Mouse (Mus musculus): Measurements from ENCODE around the gene Igf1r.
"Not testable (repeated sequence)": the region's sequence is repeated elsewhere in the genome, so short reads cannot be mapped to it uniquely, and the experiment has no call there.

The Igf1r gene

DNA sequence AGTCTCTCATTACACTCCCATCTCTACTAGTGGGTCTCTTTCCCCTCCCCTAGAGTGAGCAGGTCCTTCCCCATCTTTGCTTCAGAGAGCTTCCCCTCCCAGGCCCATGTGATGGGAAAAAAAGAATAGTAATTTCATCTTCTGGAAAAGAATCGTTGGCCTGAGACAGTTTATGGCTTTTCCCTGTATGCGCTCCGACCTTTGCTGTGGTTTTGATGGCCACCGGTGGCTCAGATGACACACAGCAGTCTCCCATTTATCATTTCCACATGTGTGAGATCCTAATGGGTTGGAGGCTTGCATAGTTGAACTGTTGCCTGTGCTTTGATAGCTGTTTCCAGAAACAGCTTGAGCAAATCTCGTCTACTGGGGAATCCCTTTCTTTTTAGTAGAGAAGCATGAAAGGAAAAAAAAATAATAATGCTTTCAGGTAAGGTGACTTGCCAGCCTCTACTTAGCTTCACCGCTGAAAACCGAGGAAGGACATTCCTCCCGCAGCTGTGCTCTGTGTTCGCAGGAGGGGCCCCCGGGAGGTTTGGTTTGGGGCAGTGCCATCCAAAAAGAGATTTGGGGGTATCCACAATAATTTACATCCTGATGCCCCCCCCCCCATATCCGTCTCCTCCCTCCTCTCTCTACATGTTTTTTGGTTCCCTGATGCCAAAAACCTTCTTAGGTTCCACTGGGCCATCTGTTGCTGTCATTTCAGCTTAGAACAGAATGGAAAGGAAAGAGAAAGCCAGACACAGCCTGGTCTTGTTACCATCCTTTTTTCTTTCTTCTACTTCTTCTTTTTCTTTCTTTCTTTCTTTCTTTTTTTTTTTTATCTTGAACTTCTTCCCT, 324.6 kb downstream of the Igf1r start:
- no peak for DNase-seq

DNA sequence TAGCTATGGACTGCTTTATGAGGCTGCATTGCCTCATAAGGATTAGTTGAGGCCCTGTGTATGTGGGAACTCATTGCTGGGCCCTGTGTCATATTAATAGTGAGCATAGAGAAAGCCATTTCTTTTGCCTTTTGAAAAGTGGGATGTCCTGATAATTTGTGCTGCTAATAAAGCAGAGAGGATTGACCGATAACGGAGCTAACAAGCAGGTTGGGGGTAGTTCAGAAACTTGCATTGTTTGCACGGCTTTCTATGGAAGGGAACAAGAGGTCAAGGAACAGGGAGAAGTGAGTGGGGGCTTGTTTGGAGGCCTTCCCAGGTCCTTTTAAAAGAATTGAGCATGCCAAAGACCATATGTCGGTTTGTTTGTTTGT, 325.3 kb downstream of the Igf1r start:
- no peak for DNase-seq

DNA sequence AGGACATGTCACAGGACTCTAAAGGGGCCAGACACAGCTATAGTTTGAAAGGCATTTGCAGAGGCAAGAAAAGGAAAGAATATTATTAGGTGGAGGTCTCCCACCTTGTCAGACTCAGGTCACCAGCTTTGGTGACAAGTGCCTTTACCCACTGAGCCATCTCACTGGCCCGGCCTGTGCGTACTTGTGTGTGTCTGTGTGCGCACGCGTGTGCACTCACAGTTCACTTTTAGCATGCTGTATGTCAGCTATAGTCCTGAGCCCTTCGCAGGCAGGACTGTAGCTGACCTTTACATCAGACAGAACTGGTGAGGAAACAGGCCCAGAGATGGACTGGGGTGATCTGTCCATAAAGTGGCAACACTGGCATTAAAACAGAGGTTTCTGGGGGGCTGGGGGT, 325.8 kb downstream of the Igf1r start:
- no peak for DNase-seq

DNA sequence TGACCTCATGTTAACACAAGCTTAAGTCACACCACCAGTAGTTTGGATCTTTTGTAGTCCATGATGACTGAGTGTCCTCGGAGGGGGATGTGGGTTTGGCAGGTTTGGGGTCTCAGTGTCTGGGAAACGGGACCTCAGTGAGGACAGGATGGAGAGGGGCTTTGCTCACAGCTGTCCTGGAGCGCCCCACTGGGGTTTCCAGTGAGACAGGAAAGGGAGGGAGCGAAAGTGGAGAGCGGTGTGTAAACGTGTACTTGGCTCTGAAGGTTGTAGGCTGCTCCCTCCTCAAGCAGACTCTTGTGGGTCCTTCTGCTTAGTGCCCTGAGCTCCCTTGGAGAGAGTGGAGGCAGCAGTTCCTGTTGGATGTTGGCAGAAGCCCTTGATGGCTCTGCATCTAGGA, 326.3 kb downstream of the Igf1r start:
- no peak for DNase-seq

DNA sequence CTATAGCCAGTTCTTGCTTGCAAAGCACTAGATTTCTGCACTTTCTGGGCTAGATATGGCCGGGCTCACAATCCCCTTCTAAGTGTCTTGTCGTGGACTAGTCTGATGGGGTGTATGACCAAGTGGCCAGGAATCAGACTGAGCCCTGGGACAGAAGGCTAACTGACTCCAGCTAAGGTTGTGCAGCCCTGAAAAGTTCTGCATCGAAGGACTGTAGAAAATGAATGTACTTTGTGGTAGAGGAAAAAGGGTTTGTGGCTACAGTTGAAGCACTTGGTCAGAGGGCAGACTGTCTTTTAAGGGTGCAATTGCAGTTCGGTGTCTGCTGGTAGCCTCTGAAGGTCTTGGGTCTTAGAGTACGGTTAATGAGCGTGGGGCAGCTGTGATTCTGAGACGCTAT, 326.9 kb downstream of the Igf1r start:
- no peak for DNase-seq

DNA sequence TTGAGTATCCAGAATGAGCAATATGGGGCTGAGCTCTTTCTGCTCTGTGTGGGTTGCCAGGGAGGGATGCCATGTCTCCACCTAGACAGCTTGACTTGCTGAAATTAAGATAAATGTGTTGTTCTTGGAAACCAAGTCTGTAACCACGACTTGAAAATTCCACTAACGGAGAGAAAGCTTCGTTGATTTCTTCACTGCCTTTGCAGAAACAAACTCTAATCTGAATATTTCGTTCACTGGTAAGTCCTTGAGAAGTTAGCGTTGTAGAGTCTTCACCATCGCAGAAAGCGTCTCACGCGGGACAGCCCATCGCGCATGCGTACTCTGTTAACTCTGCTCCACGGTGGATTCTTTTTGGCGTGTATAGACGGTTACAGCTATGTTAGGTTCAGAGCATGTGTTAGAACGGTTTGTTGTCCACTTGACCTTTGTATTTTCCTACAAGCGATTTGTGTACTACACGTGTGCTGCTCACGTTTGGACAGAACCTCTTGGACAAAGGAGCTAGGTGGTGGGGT, 327.8 kb downstream of the Igf1r start:
- no peak for DNase-seq

DNA sequence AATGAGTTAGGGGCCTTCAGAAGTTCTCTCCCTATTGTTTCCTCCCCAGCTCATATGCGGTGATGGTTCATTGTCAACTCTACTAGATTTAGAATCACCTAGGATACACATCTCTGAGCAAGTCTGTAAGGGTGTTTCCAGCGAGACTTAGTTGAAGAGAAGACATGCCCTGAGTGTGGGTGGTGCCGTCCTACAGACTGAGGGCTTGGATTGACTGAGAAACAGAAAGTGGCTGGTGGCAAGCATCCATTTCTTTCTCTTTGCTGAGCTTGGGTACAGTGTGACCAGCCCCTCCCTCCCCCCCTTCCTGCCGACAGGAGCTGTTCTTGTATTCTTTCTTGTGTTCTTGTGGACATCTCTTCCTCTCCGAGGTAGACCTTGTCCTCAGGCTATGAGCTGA, 328.7 kb downstream of the Igf1r start:
- DNase-seq = no peak

DNA sequence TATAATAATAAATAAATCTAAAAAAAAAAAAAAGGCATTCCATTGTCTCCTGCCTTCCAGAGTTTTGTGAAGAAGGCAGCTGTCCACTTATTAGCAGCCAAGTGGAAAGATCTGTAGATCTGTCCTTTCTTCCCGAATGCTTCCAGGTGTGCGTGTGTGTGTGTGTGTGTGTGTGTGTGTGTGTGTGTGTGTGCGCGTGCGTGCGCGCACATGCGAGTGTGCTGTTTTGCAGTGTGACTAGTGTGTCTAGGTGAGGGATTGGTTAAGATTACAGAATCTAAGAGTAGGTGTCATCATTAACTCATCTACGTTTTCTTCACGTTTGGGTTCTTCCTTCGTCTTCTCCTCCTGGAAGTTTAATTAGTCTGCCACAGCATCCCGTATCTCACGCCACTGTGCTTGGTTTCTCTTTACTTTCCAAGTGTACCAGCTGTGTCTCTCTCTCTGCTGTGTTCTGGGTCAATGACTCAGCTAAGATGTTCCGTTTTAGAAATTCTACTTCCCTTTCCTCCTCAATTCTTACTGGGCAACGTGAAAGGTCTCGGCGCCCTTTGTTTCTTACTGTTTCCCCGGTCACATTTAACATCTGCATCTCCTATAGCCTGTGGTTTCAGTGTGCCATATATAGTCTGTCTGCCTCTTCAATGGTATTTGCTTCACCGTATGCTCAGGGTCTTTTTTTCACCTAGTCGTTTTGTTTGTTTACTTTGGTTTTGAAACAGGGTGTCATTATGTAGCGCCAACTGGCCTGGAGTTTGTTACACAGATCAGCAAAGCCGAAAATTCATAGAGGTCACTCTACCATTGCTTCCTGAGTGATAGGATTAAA, 329.9 kb downstream of the Igf1r start:
- no peak for DNase-seq

DNA sequence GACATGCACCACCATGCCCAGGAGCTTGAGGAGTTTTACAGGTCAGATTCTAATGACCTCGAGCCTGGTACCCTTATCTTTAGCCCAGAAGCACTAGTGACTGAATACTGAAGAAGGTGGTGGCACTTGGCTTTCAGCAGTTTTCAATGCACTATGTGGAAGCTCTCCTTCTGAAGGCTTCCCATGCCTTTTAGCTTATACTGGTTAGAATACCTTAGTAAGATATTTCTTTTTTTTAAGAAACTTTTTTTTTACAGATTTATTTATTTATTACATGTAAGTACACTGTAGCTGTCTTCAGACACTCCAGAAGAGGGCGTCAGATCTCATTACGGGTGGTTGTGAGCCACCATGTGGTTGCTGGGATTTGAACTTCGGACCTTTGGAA, 330.5 kb downstream of the Igf1r start:
- DNase-seq = not testable (repeated sequence)
